Mouse (Mus musculus) limb, embryonic 14.5 days (tissue): ENCODE data around the gene Hist1h2bh. TPM values are rescaled to one million over a fixed set of nuclear protein-coding genes. Genes with fewer than 3 reads are reported as not detected.
A peak's percentile ranks its signal among the peaks of the same experiment; 100 is the strongest.

Experiments
- ATAC-seq: fragments of 200-750 bp; cut with Nextera tagmentation; 2 replicates; pipeline ENCODE4 v1.8.0; 2017; ENCODE audit warnings: low read depth, moderate number of reproducible peaks, moderate TSS enrichment; ENCODE audit not compliant: low FRiP score
- DNase-seq: peaks from one replicate; pipeline ENCODE4 v3.0.0-alpha.2; 2015; ENCODE audit warnings: low spot score
- H3K27ac ChIP-seq: fragments of 300-500 bp; sonication (generic); replicated peaks from 2 replicates; pipeline ENCODE4 v1.5.1; 2014; ENCODE audit warnings: low read depth, mild to moderate bottlenecking, low read length, moderate library complexity, mixed read lengths
- H3K27me3 ChIP-seq: fragments of 300-500 bp; sonication (generic); 2 replicates; pipeline ENCODE4 v1.6.1; 2014; ENCODE audit warnings: low read length, mixed read lengths; ENCODE audit not compliant: control insufficient read depth, insufficient read depth
- H3K36me3 ChIP-seq: fragments of 300-500 bp; sonication (generic); 2 replicates; pipeline ENCODE4 v1.6.1; 2014; ENCODE audit warnings: mild to moderate bottlenecking, low read length, moderate library complexity, mixed read lengths; ENCODE audit not compliant: control insufficient read depth, insufficient read depth
- H3K4me1 ChIP-seq: fragments of 300-500 bp; sonication (generic); 2 replicates; pipeline ENCODE4 v1.6.1; 2014; ENCODE audit warnings: antibody characterized with exemption, low read length, mixed read lengths; ENCODE audit not compliant: control insufficient read depth, insufficient read depth
- H3K4me2 ChIP-seq: fragments of 300-500 bp; sonication (generic); replicated peaks from 2 replicates; pipeline ENCODE4 v1.6.1; 2014; ENCODE audit warnings: low read depth, mild to moderate bottlenecking, low read length, moderate library complexity; ENCODE audit not compliant: severe bottlenecking
- H3K4me3 ChIP-seq: fragments of 300-500 bp; sonication (generic); replicated peaks from 2 replicates; pipeline ENCODE4 v1.5.1; 2014; ENCODE audit warnings: low read length
- H3K9ac ChIP-seq: fragments of 300-500 bp; sonication (generic); 2 replicates; pipeline ENCODE4 v1.6.1; 2014; ENCODE audit warnings: mild to moderate bottlenecking, low read depth, low read length, moderate library complexity; ENCODE audit not compliant: severe bottlenecking
- H3K9me3 ChIP-seq: fragments of 300-500 bp; sonication (generic); 2 replicates; pipeline ENCODE4 v1.6.1; 2016; ENCODE audit warnings: low read length; ENCODE audit not compliant: control insufficient read depth
- POLR2A ChIP-seq: fragments of 200-500 bp; IDR thresholded peaks from 2 replicates; pipeline ENCODE4 v1.8.0; 2012; ENCODE audit warnings: inconsistent platforms, mild to moderate bottlenecking, moderate library complexity, borderline replicate concordance; ENCODE audit not compliant: insufficient read depth, insufficient read length; ENCODE audit errors: extremely low read depth
- WGBS: fragments of 180-500 bp; shearing (Covaris S2); extraction: QIAGEN DNeasy Blood & Tissue Kit; methylation state at CpG from one replicate; pipeline ENCODE4 v1.1.7; 2014; 5-methylcytosine and 5-hydroxymethylcytosine counted together
- polyA plus RNA-seq, 2 experiments: library from polyadenylated mRNA; depleted of rRNA in 1 of 2; stranded (reverse) in 1 of 2; unstranded in 1 of 2; fragments of >200 nt; fragmentation: Nextera tagmentation in 1 of 2; extraction: Ambion mirVana in 1 of 2; gene quantifications; 2 replicates each; pipeline versions ENCODE4 v1.2.1 to v1.2.3; 2012 to 2014

Gene Hist1h2bh
- polyA plus RNA-seq, 2 experiments, result 0.48 to 5.2 TPM

DNA sequence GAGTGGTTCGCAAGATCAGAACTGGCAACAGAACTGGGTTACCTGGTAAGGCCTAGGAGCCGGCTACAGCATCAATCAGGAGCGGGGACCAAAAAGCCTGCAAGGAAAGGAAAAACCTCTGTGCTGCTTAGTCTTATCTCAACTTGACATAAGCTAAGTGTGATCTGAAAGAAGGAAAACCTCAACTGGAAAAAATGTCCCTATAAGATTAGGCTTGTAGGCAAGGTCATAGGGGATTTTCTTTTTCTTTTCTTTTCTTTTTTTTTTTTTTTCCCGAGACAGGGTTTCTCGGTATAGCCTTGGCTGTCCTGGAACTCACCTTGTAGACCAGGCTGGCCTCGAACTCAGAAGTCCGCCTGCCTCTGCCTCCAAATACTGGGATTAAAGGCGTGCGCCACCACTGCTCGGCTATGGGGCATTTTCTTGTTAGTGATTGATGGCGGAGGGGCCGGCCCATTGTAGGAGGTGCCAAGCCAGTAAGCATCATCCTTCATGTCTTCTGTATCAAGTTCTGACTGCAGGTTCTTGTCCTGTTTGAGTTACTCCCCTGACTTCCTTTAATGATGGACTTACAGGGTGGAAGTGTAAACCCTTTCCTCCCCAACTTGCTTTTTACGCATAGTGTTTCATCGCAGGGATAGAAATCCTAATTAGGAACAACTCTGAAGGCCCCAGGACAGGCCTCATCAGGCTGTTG, 36.2 kb downstream of the Hist1h2bh start:
- Histone ChIP-seq H3K27me3 (no peaks in the 10 kb centered on the region), H3K4me1 (0 out of 2 replicates have a peak, but pooled peaks cover 6% of the 10 kb centered on the region), H3K4me2 (peak overlapping the region; percentile 34; the same call in 1 of the 2 replicates), H3K36me3 (no peaks in the 10 kb centered on the region), H3K27ac (no peak overlapping the region), H3K4me3 (0 out of 2 replicates have a peak overlapping the region, but pooled peaks have one; percentile 4), H3K9me3 (no peaks in the 10 kb centered on the region), H3K9ac (no peak overlapping the region)
- no peak for TF ChIP-seq POLR2A
- 32% methylated on average over 14 of the region's 14 CpGs for WGBS
- DNase-seq, result no peak
- no peak for ATAC-seq

DNA sequence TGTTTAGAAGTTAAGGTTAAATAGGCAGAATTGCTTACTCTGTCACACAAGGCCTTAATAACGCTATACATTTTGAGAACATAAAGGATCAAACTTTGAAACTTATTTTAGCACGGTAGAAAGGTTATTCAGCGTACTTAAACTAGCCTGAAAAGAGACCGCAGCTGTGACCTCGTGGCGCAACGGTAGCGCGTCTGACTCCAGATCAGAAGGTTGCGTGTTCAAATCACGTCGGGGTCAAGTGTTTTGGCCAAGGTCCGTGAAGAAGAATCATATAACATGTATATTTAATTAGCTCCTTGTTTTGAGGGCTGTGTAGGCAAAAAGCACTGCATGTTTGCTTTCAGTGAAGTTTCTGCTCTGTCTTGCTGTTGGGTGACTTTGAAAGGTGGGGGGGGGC, 36.8 kb downstream of the Hist1h2bh start:
- DNase-seq, result peak; percentile 69
- 0 out of 2 replicates have a peak, but pooled peaks cover 6% of the 10 kb centered on the region for H3K4me1 ChIP-seq
- H3K27ac ChIP-seq, result no peak overlapping the region
- H3K4me3 ChIP-seq, result peak overlapping the region; percentile 15; the same call in 1 of the 2 replicates
- H3K9ac ChIP-seq, result no peak overlapping the region
- no peaks in the 10 kb centered on the region for H3K27me3 ChIP-seq
- peak overlapping the region; percentile 34 for H3K4me2 ChIP-seq
- H3K36me3 ChIP-seq, result no peaks in the 10 kb centered on the region
- no peak for TF ChIP-seq POLR2A
- WGBS, result 9% methylated on average over 13 of the region's 13 CpGs
- ATAC-seq, result peak; percentile 49; the same call in 1 of the 2 replicates
- H3K9me3 ChIP-seq, result no peaks in the 10 kb centered on the region

DNA sequence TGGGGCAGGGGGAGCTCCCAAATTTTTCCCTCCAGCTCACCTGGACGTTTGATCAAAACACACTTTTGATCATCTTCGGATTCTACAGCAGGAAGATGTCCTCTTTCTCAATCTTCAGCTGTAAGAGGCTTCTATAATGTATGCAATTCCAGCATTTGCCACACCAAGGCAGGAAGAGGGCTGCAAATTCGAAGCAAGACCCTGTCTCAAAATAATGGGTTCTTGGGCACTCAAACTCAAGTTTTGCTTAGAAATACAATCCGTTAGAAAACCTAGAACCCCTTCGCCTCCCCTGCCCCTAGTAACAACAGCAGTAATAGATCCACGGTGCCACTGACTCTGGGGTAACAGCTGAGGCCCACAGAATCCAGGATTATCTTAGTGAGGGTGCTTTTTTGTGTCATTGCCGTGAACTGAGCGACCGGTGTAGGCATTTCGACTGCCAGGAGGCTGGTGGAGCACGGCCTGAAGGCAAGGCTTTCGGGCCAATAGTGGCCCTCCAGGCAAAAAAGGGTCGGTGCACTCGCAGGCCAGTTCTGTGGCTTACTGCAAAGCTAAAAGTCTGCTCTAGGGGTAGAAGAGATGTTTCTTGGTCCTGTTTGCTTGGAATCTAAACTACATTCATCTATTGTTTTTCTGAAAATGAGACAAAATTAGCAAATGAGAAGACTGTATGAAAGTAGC, 37.4 kb downstream of the Hist1h2bh start:
- H3K4me1 ChIP-seq, result 0 out of 2 replicates have a peak, but pooled peaks cover 6% of the 10 kb centered on the region
- WGBS, result 8% methylated on average over 14 of the region's 14 CpGs
- no peak overlapping the region for H3K27ac ChIP-seq
- H3K9ac ChIP-seq, result peak overlapping the region; percentile 38
- H3K36me3 ChIP-seq, result no peaks in the 10 kb centered on the region
- peak; percentile 19; the same call in 1 of the 2 replicates for ATAC-seq
- no peak for DNase-seq
- peak overlapping the region; percentile 34 for H3K4me2 ChIP-seq
- peak overlapping the region; percentile 15 for H3K4me3 ChIP-seq
- no peaks in the 10 kb centered on the region for H3K27me3 ChIP-seq
- TF ChIP-seq POLR2A, result no peak
- H3K9me3 ChIP-seq, result no peaks in the 10 kb centered on the region

DNA sequence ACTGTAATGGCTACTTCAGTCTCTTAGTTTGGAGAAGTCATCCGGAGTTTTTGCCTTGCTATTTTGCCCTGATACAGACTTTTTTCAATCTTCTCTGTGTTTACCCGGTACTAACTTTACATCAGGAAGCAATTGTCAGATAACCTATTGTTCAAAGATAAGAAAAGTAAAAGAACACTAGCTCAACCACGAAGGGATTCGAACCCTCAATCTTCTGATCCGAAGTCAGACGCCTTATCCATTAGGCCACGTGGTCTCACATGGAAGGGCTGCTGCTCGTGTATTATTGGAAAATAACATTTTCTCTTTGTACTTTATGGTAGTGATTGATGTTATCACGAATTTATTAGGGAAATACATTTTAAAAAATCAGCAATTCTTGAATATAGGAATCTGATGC, 39.4 kb downstream of the Hist1h2bh start:
- 2% methylated on average over 9 of the region's 9 CpGs for WGBS
- Histone ChIP-seq H3K4me1 (0 out of 2 replicates have a peak, but pooled peaks cover 6% of the 10 kb centered on the region), H3K9me3 (no peaks in the 10 kb centered on the region), H3K4me2 (peak overlapping the region; percentile 8; the same call in 1 of the 2 replicates), H3K27ac (no peak overlapping the region), H3K27me3 (no peaks in the 10 kb centered on the region), H3K9ac (no peak overlapping the region), H3K4me3 (0 out of 2 replicates have a peak overlapping the region, but pooled peaks have one; percentile 7), H3K36me3 (no peaks in the 10 kb centered on the region)
- no peak for ATAC-seq
- DNase-seq, result peak; percentile 82
- TF ChIP-seq POLR2A, result no peak

GRCm38 (mm10) chr13:23502916-23503315, 40.3 kb downstream of the Hist1h2bh start:
- DNase-seq (no peak), ATAC-seq (no peak)
- H3K27me3 ChIP-seq, result no peaks in the 10 kb centered on the region
- 39% methylated on average over 4 of the region's 4 CpGs for WGBS
- 0 out of 2 replicates have a peak, but pooled peaks cover 6% of the 10 kb centered on the region for H3K4me1 ChIP-seq
- H3K36me3 ChIP-seq, result no peaks in the 10 kb centered on the region
- H3K27ac ChIP-seq, result no peak overlapping the region
- no peak overlapping the region for H3K9ac ChIP-seq
- no peak overlapping the region for H3K4me2 ChIP-seq
- H3K4me3 ChIP-seq, result no peak overlapping the region
- no peaks in the 10 kb centered on the region for H3K9me3 ChIP-seq
- TF ChIP-seq POLR2A, result no peak
